Mouse (Mus musculus) liver, adult 2 months (tissue): ENCODE measurements around the gene Phf13. TPM values are rescaled to one million over a fixed set of nuclear protein-coding genes. Genes with fewer than 3 reads are reported as not detected.
"Not testable (repeated sequence)": the region's sequence is repeated elsewhere in the genome, so short reads cannot be mapped to it uniquely, and the experiment has no call there.

Experiments used
- DNase-seq: peaks from one replicate; pipeline ENCODE4 v3.0.0-alpha.2; 2011; ENCODE audit warnings: low read depth, low spot score; ENCODE audit errors: extremely low read depth
- H3K27ac ChIP-seq: fragments of 200-500 bp; replicated peaks from 2 replicates; pipeline ENCODE4 v1.5.1; 2012; ENCODE audit warnings: low read depth, mild to moderate bottlenecking, control low read depth, inconsistent platforms, low read length; ENCODE audit not compliant: insufficient read depth
- H3K27me3 ChIP-seq: fragments of 200-500 bp; 2 replicates; pipeline ENCODE4 v1.6.1; 2012; ENCODE audit warnings: mild to moderate bottlenecking, moderate library complexity, low read length, inconsistent platforms; ENCODE audit not compliant: control insufficient read depth, insufficient read depth
- H3K36me3 ChIP-seq: fragments of 200-500 bp; 2 replicates; pipeline ENCODE4 v1.6.1; 2012; ENCODE audit warnings: low read length, inconsistent platforms; ENCODE audit not compliant: control insufficient read depth, insufficient read depth
- H3K4me1 ChIP-seq: fragments of 200-500 bp; 2 replicates; pipeline ENCODE4 v1.6.1; 2011; ENCODE audit warnings: low read length; ENCODE audit not compliant: control insufficient read depth, insufficient read depth
- H3K4me3 ChIP-seq: fragments of 200-500 bp; 2 replicates; pipeline ENCODE4 v1.5.1; 2011; ENCODE audit warnings: low read depth, mild to moderate bottlenecking, control low read depth, low read length, moderate library complexity; ENCODE audit not compliant: insufficient read depth
- H3K79me2 ChIP-seq: fragments of 200-500 bp; 2 replicates; pipeline ENCODE4 v1.6.1; 2012; ENCODE audit warnings: inconsistent platforms, mild to moderate bottlenecking, low read length, moderate library complexity; ENCODE audit not compliant: control insufficient read depth, insufficient read depth
- H3K9ac ChIP-seq: fragments of 200-500 bp; 2 replicates; pipeline ENCODE4 v1.6.1; 2012; ENCODE audit warnings: low read depth, mild to moderate bottlenecking, control low read depth, inconsistent platforms, low read length
- CTCF ChIP-seq: fragments of 200-500 bp; IDR thresholded peaks from 2 replicates; pipeline ENCODE4 v1.5.1; 2011; ENCODE audit warnings: low read depth, low read length, control low read depth
- POLR2A ChIP-seq: fragments of 200-500 bp; IDR thresholded peaks from 2 replicates; pipeline ENCODE4 v1.6.1; 2011; ENCODE audit warnings: low read length, control low read depth; ENCODE audit not compliant: insufficient read depth; ENCODE audit errors: extremely low read depth
- WGBS: fragments of 180-500 bp; shearing (Covaris S2); methylation state at CpG from one replicate; pipeline ENCODE4 v1.1.7; 2018; 5-methylcytosine and 5-hydroxymethylcytosine counted together
- polyA plus RNA-seq: library from polyadenylated mRNA; depleted of rRNA; stranded (reverse); fragments of >200 nt; gene quantifications from 2 replicates; pipeline ENCODE4 v1.2.3, GENCODE M21; 2012
- total RNA-seq: library from RNA; depleted of rRNA; stranded (reverse); fragments of >200 nt; gene quantifications from 2 replicates; pipeline ENCODE4 v1.2.3, GENCODE M21; 2014

Gene Phf13
- total and polyA plus RNA-seq, 2 experiments: 1.3 to 2.7 TPM

GRCm38 (mm10) chr4:152038985-152039830 is 43.1 kb upstream of the Phf13 start, which contains the start of gene Nol9:
Gene Nol9, plus strand, starts transcription at chr4:152039321.
- Histone ChIP-seq H3K36me3 (peaks cover 5% of the 10 kb centered on the region), H3K27ac (peak within 1 kb of the TSS; percentile 2; the same call in 1 of the 2 replicates), H3K4me3 (peak within 1 kb of the TSS; percentile 97), H3K4me1 (peaks cover 7% of the 10 kb centered on the region; the same call in 1 of the 2 replicates), H3K27me3 (no peaks in the 10 kb centered on the region), H3K79me2 (peaks cover 21% of the 10 kb centered on the region), H3K9ac (peak within 1 kb of the TSS; percentile 97)
- TF ChIP-seq CTCF (peak; percentile 90), POLR2A (peak; percentile 72; the same call in 1 of the 2 replicates)
- under 1% methylated on average over 81 of the region's 86 CpGs for WGBS
- DNase-seq: peak; percentile 54

DNA sequence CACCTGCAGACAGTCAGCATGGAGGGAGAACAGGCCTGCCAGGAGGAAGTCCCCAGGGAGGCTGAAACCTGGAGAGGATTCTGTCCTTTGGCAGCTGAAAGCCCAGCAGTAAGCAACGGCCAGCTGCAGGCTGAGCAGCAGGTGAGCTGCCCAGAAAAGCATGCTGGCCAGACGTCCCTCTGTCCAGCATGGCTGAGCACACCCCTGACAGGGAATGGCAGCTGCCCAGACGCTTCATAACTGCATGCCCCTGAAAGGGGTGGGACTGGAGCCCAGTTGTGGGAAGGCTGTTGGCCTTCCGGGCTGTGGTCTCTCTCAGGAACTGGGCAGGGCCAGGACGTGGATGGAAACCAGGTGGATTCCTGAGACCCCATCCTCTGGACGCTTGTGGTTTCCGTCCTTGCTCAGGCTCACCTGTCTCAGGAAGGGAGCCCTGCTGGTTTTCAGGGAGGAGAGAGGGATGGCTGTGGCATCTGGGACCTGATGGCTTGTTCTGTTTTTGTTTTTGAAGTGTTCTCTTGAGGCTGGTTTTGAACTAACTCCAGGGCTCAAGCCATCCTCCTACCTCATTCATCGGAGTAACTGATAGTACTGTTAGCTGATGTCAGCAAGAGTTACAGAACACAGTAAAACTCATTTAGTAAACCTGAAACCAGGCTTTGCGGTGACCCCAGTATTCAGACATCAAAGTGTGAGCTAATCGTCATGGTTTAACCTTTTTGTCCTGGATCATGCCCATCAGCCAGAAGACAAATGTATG is 42.3 kb upstream of the Phf13 start, which contains the start of gene Tas1r1:
Tas1r1 (minus strand) TSS at position 344 of the 760 bp plus-strand sequence.
- peak within 1 kb of the TSS; percentile 97 for H3K4me3 ChIP-seq
- 57% methylated on average over 10 of the region's 10 CpGs for WGBS
- H3K36me3 ChIP-seq: peaks cover 5% of the 10 kb centered on the region
- no peak within 1 kb of the TSS; the same call in 1 of the 2 replicates for H3K27ac ChIP-seq
- peaks cover 7% of the 10 kb centered on the region; the same call in 1 of the 2 replicates for H3K4me1 ChIP-seq
- no peaks in the 10 kb centered on the region for H3K27me3 ChIP-seq
- H3K9ac ChIP-seq: peak within 1 kb of the TSS; percentile 97
- no peak for DNase-seq
- TF ChIP-seq CTCF (no peak), POLR2A (no peak)
- H3K79me2 ChIP-seq: peaks cover 21% of the 10 kb centered on the region

- whole genome bisulfite sequencing: 92% methylated on average over 6 of the region's 6 CpGs
- peak; percentile 28; the same call in 1 of the 2 replicates for TF ChIP-seq CTCF
- not testable (repeated sequence) for H3K4me3 ChIP-seq
These were observed 40.4 kb upstream of the Phf13 start for GRCm38 (mm10) chr4:152036464-152036863.

DNA sequence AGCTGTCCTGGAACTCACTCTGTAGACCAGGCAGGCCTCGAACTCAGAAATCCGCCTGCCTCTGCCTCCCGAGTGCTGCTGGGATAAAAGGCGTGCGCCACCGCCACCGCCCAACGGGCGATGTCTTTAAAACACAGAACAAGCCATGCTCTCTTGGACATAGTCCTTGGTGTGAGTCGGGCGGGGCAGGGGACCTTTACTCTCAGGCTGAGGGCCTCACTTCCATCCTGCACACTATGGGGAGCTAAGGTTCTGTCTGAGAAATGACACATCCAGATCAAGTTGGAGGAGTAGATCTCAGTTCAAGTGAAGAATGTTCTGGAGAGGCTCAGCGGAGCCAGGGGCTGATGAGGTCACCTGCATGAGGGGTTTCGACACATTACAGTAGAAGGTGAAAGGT is 36.9 kb upstream of the Phf13 start:
- no peak for TF ChIP-seq CTCF
- TF ChIP-seq POLR2A: no peak
- H3K4me3 ChIP-seq: no peak overlapping the region
- DNase-seq: no peak
- H3K79me2 ChIP-seq: no peaks in the 10 kb centered on the region
- WGBS: 90% methylated on average over 13 of the region's 13 CpGs
- H3K4me1 ChIP-seq: peaks cover 3% of the 10 kb centered on the region
- H3K27me3 ChIP-seq: no peaks in the 10 kb centered on the region
- H3K9ac ChIP-seq: no peak overlapping the region
- H3K27ac ChIP-seq: no peak overlapping the region
- H3K36me3 ChIP-seq: no peaks in the 10 kb centered on the region

More at GRCm38 (mm10) chr4:152036464-152036863, 40.4 kb upstream of the Phf13 start:
- not testable (repeated sequence) for H3K27me3 ChIP-seq, H3K36me3 ChIP-seq, H3K27ac ChIP-seq, DNase-seq, H3K4me1 ChIP-seq, H3K9ac ChIP-seq
- peaks cover 15% of the 10 kb centered on the region for H3K79me2 ChIP-seq

- DNase-seq: no peak
- Histone ChIP-seq H3K4me1 (peaks cover 19% of the 10 kb centered on the region), H3K4me3 (no peak overlapping the region), H3K27ac (no peak overlapping the region), H3K36me3 (no peaks in the 10 kb centered on the region), H3K79me2 (peaks cover 14% of the 10 kb centered on the region), H3K9ac (no peak overlapping the region), H3K27me3 (no peaks in the 10 kb centered on the region)
- 92% methylated on average over 4 of the region's 4 CpGs for WGBS
- no peak for TF ChIP-seq POLR2A
- no peak for TF ChIP-seq CTCF
These were observed 33.9 kb upstream of the Phf13 start for GRCm38 (mm10) chr4:152029997-152030396.

DNA sequence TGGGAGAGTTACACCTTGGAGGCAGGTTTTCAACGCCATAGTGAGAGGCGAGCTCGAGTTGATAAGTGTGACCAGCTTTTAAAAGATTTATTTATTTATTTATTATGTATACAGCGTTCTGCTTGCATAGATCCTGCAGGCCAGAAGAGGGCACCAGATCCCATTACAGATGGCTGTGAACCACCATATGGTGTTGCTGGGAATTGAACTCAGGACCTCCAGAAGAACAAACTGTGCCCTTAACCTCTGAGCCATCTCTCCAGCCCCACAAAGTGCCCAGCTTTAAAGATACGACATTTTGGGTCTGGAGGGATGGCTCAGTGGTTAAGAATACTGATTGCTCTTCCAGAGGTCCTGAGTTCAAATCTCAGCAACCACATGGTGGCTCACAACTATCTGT is 33.0 kb upstream of the Phf13 start:
- DNase-seq: no peak
- H3K36me3 ChIP-seq: no peaks in the 10 kb centered on the region
- H3K4me1 ChIP-seq: peaks cover 21% of the 10 kb centered on the region
- peak; percentile 36 for TF ChIP-seq CTCF
- no peak for TF ChIP-seq POLR2A
- no peaks in the 10 kb centered on the region for H3K27me3 ChIP-seq
- H3K27ac ChIP-seq: no peak overlapping the region
- peaks cover 19% of the 10 kb centered on the region for H3K79me2 ChIP-seq
- H3K9ac ChIP-seq: no peak overlapping the region
- no peak overlapping the region for H3K4me3 ChIP-seq
- WGBS: 58% methylated on average over 5 of the region's 5 CpGs
